Mouse (Mus musculus): ENCODE measurements at regions not wholly inside any gene's neighbourhood (a gene's known extent, or its start where the extent isn't known, plus 50 kb on each side); places are given as distances from the start of the nearest gene placed in this dataset.

- TF ChIP-seq CTCF (IDR thresholded peaks at IDR 0.05; ENCODE audit: control insufficient read depth, insufficient read depth, low read length) (no peak), POLR2A (IDR thresholded peaks at IDR 0.05; ENCODE audit: borderline replicate concordance, control insufficient read depth, low read depth, low read length) (no peak)
Measured at GRCm38 (mm10) chr3:134487280-134487679, 251.0 kb downstream of the Cxxc4 start.

All from bone marrow, adult 2 months (tissue).